Mouse (Mus musculus): ENCODE measurements around the gene Kcnj10.

DNA sequence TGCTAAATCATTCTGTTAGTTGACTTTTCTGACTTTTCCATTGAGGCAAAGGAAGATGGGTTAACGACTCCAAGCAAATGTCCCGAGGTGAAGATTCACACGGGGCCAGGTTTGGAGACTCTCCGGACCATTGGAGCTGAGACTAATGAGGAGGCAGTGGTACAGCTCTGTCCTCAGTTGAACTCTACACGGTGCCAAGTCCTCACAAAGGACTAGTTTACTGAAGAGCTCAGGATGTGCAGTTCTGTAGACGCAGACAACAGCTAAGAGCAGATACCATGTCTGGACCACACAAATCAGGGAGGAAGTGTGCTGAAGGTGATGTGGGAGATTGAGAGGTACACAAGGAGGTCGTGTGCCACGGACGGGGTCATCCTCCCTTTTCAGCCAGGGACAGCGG, 17.3 kb downstream of the Kcnj10 start:
- TF ChIP-seq POLR2A (IDR thresholded peaks at IDR 0.05; ENCODE audit: low read depth, low read length) (no peak), CTCF (IDR thresholded peaks at IDR 0.05; ENCODE audit: extremely low read depth, insufficient read depth, insufficient read length, insufficient replicate concordance) (no peak)

Measured in spleen, adult 2 months (tissue).